Mouse (Mus musculus) brain, embryonic 14.5 days (tissue): ENCODE data around the gene Krt76. TPM values are rescaled to one million over a fixed set of nuclear protein-coding genes. Genes with fewer than 3 reads are reported as not detected.

Experiments
- DNase-seq: peaks from one replicate; pipeline ENCODE4 v3.0.0-alpha.2; 2011; ENCODE audit warnings: low read depth
- CTCF ChIP-seq: fragments of 200-500 bp; IDR thresholded peaks from 2 replicates; pipeline ENCODE4 v1.5.1; 2012; ENCODE audit warnings: inconsistent platforms, mild to moderate bottlenecking, moderate library complexity, borderline replicate concordance; ENCODE audit not compliant: insufficient read depth, insufficient read length; ENCODE audit errors: extremely low read depth
- POLR2A ChIP-seq: fragments of 200-500 bp; IDR thresholded peaks from 2 replicates; pipeline ENCODE4 v1.6.1; 2012; ENCODE audit warnings: mild to moderate bottlenecking, inconsistent platforms, borderline replicate concordance; ENCODE audit not compliant: poor library complexity, insufficient read depth, insufficient read length, severe bottlenecking; ENCODE audit errors: extremely low read depth
- polyA plus RNA-seq: library from polyadenylated mRNA; depleted of rRNA; stranded (reverse); fragments of >200 nt; gene quantifications from 2 replicates; pipeline ENCODE4 v1.2.3, GENCODE M21; 2012; rRNA removed

Gene Krt76
- polyA plus RNA-seq: not detected in 2 replicates

- no peak for DNase-seq
- TF ChIP-seq POLR2A: no peak
- no peak for TF ChIP-seq CTCF
Measured at GRCm38 (mm10) chr15:101892820-101893219, at the start of gene Krt76. Krt76 (minus strand) TSS chr15:101892920.

DNA sequence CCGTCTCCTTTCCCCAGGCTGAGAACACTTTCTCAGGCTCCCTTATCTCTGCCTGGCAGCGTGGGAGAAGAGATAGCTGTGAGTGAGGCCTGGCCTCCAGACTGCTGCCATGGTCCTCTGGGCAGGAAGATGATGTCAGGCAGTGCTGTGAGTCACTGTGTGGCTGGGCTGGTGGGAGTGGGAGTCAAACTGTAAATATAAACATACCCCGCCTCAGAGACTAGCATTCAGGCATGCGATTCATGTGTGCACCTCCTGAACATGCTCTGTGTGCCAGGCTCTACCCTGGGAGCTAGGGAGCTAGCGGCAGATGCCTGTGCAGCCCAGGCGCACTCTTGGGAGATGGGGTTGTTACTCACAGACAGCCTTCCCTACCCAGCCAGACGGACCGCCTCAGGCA lies 49.2 kb upstream of the Krt76 start:
- TF ChIP-seq POLR2A: no peak
- TF ChIP-seq CTCF: no peak
- no peak for DNase-seq

GRCm38 (mm10) chr15:101940274-101940829 lies 47.6 kb upstream of the Krt76 start, which contains the start of gene Krt79:
Krt79 (minus strand) TSS chr15:101940324.
- DNase-seq: no peak
- TF ChIP-seq POLR2A: no peak
- TF ChIP-seq CTCF: no peak

- TF ChIP-seq CTCF: no peak
- no peak for DNase-seq
Measured at GRCm38 (mm10) chr15:101938600-101939308, 46.0 kb upstream of the Krt76 start.

DNA sequence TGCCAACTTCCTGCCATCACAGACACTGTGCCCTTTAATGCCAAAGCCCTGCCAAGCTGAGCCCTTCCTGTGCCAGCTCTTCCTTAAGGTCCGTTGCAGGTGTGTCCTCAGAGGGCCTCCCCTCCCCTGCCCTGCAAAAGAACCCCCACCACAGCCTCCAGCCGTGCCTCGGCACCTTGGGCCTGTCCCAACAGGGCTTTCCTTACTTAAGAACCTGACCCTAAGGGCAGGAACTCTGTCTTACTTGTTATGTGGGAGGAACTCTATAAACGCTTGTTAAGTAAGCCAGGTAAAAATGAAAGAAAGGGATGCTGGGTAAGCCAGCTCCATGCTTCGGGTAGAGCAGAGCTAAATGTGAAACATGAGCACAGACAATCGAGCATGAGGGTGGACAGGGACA lies 40.3 kb upstream of the Krt76 start:
- TF ChIP-seq POLR2A (no peak), CTCF (no peak)
- DNase-seq: no peak

GRCm38 (mm10) chr15:101929666-101930065 lies 36.9 kb upstream of the Krt76 start:
- TF ChIP-seq POLR2A: no peak
- TF ChIP-seq CTCF: no peak
- peak; percentile 14 for DNase-seq

- TF ChIP-seq POLR2A (no peak), CTCF (no peak)
- no peak for DNase-seq
Measured at GRCm38 (mm10) chr15:101929087-101929486, 36.4 kb upstream of the Krt76 start.

GRCm38 (mm10) chr15:101927340-101928080 lies 34.8 kb upstream of the Krt76 start:
- no peak for TF ChIP-seq CTCF
- TF ChIP-seq POLR2A: no peak
- DNase-seq: no peak

DNA sequence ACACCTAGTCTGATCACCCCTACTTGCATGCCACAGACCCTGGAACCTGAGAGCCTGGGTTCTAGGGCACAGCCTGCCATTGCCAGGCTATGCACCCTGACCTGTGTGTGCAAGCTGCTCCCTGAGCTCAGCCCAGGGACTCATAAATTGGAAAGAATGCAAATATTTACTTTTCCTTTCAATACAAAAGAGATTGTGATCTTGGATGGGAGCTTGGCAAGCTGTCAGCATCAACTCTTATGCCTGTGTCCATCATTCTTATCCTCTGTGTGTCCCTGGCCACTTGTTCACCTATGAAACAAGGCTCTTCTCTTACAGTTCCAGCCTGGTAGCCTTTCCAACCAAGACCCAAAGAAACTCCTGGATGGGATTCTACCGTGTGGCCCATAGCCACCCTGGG lies 32.3 kb upstream of the Krt76 start:
- DNase-seq: no peak
- TF ChIP-seq CTCF: no peak
- TF ChIP-seq POLR2A: no peak

DNA sequence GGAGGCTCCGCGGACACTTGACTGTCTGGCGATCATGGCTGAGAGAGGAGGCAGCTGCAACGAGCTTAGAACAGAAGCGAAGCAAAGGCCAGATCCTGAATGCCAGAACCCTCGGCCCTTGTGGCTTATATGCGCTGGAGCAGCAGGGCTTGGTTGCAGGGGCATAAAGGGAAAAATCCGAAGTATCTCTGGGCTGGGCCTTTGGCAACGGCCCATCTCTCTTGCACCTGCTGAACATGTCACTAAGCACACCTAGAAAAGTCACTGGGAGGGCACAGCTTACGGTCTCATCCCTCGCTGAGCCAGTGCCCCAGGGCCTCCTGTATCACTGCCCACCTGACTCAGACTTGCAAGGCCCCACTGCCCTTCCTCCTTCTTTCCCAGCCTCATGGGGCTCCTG lies 31.9 kb upstream of the Krt76 start, which contains the start of gene Krt4:
Krt4 (minus strand) TSS at position 101 of the 400 bp plus-strand sequence.
- TF ChIP-seq CTCF: no peak
- no peak for TF ChIP-seq POLR2A
- DNase-seq: no peak

GRCm38 (mm10) chr15:101922296-101922695 lies 29.6 kb upstream of the Krt76 start:
- no peak for DNase-seq
- TF ChIP-seq POLR2A (no peak), CTCF (no peak)

- no peak for DNase-seq
- TF ChIP-seq POLR2A (no peak), CTCF (no peak)
Measured at GRCm38 (mm10) chr15:101916072-101916471, 23.4 kb upstream of the Krt76 start.

DNA sequence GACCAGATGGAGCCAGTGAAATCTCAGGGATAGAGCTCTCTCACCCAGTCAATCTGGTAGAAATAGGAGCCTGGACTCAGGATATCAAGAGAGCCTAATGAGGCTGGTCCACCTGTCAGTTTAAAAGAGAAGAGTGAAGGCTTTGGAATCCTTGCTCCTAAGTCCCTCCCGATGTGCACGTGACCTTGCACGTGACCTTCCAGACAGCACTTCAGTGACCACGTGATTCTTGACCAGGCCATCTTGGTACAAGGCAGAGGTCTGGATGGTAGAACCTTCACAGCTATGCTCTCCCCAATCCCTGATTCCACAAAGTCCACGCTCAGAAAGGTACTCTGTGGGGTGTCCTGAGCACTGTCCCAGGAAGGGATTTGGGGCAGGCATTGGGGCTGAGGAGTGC lies 12.1 kb upstream of the Krt76 start:
- DNase-seq: no peak
- TF ChIP-seq CTCF: no peak
- TF ChIP-seq POLR2A: no peak
